Mouse (Mus musculus) ovary, postnatal 14 days (tissue): Measurements from ENCODE around the gene Ffar4.

Source experiments
- DNase-seq: peaks from one replicate; pipeline ENCODE4 v3.0.0; 2022; ENCODE audit warnings: low spot score

Ffar4 gene

GRCm38 (mm10) chr19:38107871-38108270 is 11.0 kb downstream of the Ffar4 start:
- no peak for DNase-seq

- no peak for DNase-seq
These were observed 12.8 kb downstream of the Ffar4 start for GRCm38 (mm10) chr19:38109506-38110242.

- no peak for DNase-seq
These were observed 14.2 kb downstream of the Ffar4 start for GRCm38 (mm10) chr19:38111056-38111455.

- no peak for DNase-seq
These were observed 15.7 kb downstream of the Ffar4 start for GRCm38 (mm10) chr19:38112575-38112974.

GRCm38 (mm10) chr19:38114834-38115491 is 18.1 kb downstream of the Ffar4 start:
- DNase-seq = no peak

GRCm38 (mm10) chr19:38120123-38120760 is 23.4 kb downstream of the Ffar4 start:
- no peak for DNase-seq

- DNase-seq = no peak
These were observed 27.1 kb downstream of the Ffar4 start for GRCm38 (mm10) chr19:38123921-38124320.

- peak; percentile 9 for DNase-seq
These were observed 27.7 kb downstream of the Ffar4 start for GRCm38 (mm10) chr19:38124401-38125218.

- no peak for DNase-seq
These were observed 28.3 kb downstream of the Ffar4 start, which contains the start of gene Rbp4 for GRCm38 (mm10) chr19:38125219-38125610. TSS of gene Rbp4 (minus strand) at chr19:38125281.

GRCm38 (mm10) chr19:38126656-38127055 is 29.8 kb downstream of the Ffar4 start:
- no peak for DNase-seq

GRCm38 (mm10) chr19:38132481-38132880 is 35.6 kb downstream of the Ffar4 start, which contains the start of gene Pde6c:
TSS of gene Pde6c (plus strand) at chr19:38132781.
- no peak for DNase-seq

- no peak for DNase-seq
These were observed 37.1 kb downstream of the Ffar4 start for GRCm38 (mm10) chr19:38133986-38134385.

- DNase-seq = no peak
These were observed 37.9 kb downstream of the Ffar4 start for GRCm38 (mm10) chr19:38134806-38135205.

- DNase-seq = no peak
These were observed 46.8 kb downstream of the Ffar4 start for GRCm38 (mm10) chr19:38143540-38144271.

GRCm38 (mm10) chr19:38156243-38156642 is 59.4 kb downstream of the Ffar4 start:
- DNase-seq = no peak

GRCm38 (mm10) chr19:38161648-38162354 is 64.9 kb downstream of the Ffar4 start:
- DNase-seq = no peak
